Mouse (Mus musculus): ENCODE measurements at regions not wholly inside any gene's neighbourhood (a gene's known extent, or its start where the extent isn't known, plus 50 kb on each side); places are given as distances from the start of the nearest gene placed in this dataset.

GRCm38 (mm10) chr12:39729255-39729654 is 308.6 kb downstream of the Arl4a start:
- no peak for DNase-seq (ENCODE audit: low read depth, low spot score)

GRCm38 (mm10) chr12:39724172-39724571 is 313.7 kb downstream of the Arl4a start:
- no peak for DNase-seq (ENCODE audit: low read depth, low spot score)

DNA sequence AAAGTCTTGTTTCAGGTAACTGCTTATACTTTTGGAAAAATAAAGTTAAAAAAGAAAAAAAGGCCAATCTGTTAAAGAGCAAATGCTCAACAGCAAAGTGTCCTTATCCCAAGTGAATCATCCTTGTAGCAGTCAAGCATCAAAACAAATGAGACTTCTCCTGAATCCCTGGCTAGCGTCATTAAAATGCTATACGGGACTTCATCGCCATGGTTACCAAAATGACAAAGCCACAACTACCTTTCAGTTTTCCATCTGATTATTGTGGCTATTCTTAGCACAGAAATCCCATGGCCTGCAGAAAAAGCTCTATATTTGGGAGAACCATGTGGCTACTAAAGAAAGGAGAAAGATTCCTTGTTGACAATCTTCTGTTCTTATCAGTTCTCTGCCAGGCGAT is 322.7 kb downstream of the Arl4a start:
- DNase-seq (ENCODE audit: low read depth, low spot score): no peak

DNA sequence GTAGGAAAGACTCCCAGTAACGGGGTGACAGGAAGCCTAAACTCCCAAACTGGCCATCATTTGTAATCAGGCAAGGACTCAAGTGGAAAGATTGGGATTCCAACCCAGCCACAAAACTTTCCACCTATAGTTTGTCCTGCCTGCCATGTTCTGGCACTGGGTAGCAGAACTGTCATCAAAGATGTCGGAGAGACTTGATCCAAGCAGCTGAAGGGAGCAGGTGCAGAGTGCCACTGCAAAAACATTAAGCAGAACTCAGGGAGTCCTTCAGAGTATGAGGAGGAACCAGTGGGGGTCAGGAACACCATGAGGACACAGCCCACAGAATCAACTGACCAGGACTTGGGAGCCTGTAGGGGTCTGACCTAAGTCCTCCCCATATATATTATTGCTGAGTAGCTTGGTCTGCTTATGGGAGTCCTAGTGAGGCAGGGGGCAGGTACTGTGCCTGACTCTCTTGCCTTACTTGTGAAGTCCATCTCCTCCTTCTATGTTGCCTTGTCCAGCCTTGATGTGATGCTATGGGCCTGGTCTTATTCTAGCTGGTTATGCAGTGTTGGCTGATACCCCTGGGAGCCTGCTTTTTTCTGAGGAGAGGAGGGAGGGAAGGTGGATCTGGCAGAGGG is 323.5 kb downstream of the Arl4a start:
- no peak for DNase-seq (ENCODE audit: low read depth, low spot score)

GRCm38 (mm10) chr12:39711807-39712206 is 326.0 kb downstream of the Arl4a start:
- DNase-seq (ENCODE audit: low read depth, low spot score): no peak

- DNase-seq (ENCODE audit: low read depth, low spot score): no peak
Observed at GRCm38 (mm10) chr12:39709850-39710249, 328.0 kb downstream of the Arl4a start.

DNA sequence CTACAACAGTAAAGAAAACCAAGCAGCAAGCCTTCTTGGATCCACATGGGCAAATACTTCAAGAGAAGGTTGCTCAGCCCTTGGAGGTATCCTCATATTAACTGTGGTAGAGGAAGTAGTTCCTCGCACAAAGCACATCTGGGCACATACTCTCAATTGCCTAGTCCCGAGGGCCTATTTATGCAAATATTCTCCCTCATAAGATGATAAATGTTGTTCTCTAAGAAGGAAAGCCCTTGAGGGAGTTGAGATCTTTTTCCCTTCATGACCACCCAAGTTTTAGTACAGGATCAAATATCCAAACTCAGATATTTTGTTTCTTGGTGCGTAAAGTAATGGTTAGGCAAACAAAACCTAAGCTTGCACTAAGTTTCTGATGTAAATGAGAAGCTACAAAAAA is 340.6 kb downstream of the Arl4a start:
- no peak for DNase-seq (ENCODE audit: low read depth, low spot score)

DNA sequence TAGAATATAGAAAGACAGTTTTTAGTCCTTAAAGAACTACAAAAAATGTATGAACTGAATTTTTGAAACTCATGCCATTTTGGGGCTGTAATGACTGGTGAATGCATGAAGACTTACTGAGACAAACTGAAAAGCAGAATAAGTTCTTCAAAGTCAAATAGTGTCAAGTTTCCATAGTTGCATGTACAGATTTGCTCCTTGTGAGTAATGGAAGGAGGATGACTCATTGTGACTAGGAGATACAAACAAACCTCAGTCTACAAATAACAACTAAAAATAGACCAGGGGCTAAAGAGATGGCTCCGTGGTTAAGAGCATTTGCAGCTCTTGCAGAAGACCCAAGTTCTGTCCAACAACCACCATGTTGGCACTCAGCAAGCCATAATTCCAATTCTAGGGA is 342.5 kb downstream of the Arl4a start:
- DNase-seq (ENCODE audit: low read depth, low spot score): no peak

- DNase-seq (ENCODE audit: low read depth, low spot score): no peak
Observed at GRCm38 (mm10) chr12:39692043-39692442, 345.8 kb downstream of the Arl4a start.

DNA sequence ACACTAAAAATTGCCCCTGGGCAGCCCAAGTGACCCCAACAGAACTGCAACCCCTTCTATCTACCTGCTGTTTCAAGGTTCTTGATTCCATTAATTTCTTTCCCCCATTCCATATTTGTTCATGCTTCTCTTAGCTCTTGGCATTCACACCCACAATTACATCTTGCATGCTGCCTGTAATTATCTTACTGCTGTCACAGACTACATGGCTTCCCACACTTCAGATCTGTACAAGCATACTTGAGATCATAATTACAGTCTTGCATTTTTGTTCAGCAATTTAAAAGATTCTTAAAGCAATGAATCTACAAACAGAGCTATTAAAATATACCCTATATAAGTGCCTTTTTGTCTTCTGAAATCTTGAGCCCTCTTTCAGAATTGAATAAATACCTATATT is 352.4 kb downstream of the Arl4a start:
- DNase-seq (ENCODE audit: low read depth, low spot score): no peak

DNA sequence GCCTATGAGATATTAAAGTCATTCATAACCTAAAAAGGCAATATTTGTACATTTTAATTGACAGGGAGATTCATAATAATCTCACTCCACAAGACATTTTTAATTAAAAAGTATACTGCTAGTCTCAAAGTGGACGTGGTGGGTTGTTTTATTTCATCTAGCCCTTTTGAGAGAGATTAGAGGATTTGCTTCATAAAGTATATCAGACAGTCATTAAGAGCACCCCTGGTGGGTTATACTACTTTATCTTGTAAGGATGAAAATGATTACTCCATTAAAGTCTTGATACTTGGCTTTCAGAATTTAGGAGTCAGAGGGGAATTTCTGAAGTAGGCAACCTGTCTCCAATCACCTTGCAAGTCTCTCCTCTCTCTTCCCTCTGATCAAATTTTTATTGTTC is 355.7 kb downstream of the Arl4a start:
- no peak for DNase-seq (ENCODE audit: low read depth, low spot score)

GRCm38 (mm10) chr12:39675608-39676007 is 362.2 kb downstream of the Arl4a start:
- no peak for DNase-seq (ENCODE audit: low read depth, low spot score)

DNA sequence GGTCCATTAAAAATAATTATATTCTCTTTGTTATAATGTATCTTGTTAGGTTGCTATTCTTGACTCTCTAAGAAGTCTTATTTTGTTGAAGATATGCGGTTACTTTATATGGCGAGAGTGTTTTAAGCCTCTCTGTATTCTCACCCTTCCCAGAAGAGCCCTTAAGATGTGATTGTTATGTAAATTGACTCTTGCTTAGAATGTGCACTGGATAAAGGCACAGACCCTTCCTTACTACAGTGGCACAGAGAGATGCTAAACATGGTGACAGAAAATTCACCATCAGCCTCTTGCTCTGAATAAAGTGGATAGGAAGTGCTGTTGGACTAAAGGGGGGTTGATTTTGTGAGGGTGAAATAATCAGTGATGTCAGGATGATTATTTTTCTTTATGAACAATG is 370.1 kb downstream of the Arl4a start:
- no peak for DNase-seq (ENCODE audit: low read depth, low spot score)

DNA sequence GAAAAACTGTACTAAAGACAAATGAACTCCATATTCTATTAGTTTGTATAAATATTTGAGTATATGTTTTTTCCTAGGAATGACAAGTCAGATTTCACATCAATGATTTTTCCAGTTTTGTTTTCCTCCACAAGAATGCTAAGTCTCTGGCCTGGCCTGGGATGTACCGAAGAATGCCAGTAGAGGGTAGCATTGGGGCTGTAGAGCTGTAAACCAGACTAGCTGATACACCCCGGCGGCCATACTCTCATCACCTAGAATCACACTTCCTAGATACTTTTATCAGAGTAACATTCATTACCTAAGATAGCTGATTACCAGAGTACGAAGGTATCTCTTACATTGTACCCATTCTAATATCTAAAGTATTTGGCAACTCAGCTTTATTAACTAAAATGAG is 372.4 kb downstream of the Arl4a start:
- DNase-seq (ENCODE audit: low read depth, low spot score): peak; percentile 21

DNA sequence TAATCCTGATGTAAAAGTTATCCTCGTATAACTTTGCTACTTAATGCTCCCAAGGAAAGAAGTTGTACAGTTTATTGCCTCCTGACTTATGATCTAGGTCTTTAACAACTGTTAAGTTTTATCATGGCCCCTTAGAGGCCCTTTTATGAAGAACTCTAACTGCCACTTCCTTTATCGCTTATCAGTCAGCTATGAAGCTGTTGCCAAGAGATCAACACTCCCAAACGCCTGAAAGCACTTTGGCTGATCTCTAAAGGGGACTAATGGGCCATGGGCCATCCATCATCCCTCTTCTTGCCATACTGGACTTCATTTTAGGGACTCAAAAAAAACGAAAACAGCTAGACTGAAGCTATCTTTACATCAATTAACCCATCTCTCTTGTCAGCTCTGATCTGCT is 377.4 kb downstream of the Arl4a start:
- DNase-seq (ENCODE audit: low read depth, low spot score): no peak

DNA sequence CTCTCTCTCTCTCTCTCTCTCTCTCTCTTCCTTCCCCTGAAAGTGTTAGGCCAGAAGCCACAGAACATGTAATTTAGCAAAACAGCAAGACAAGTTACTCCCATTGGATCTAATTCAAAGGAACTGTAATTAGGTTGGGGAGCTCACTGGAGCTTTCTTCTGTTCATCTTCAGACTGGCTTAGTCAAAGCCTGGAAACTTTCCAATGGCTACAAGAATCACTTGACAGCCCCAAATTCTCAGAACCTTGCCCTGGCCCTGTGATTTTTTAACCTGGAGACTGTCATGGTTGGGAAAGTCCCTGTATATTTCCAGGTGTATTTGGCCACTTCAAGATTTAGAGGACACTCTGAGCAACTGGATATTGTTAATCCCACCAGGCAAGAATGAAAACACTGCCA is 381.2 kb downstream of the Arl4a start:
- no peak for DNase-seq (ENCODE audit: low read depth, low spot score)

DNA sequence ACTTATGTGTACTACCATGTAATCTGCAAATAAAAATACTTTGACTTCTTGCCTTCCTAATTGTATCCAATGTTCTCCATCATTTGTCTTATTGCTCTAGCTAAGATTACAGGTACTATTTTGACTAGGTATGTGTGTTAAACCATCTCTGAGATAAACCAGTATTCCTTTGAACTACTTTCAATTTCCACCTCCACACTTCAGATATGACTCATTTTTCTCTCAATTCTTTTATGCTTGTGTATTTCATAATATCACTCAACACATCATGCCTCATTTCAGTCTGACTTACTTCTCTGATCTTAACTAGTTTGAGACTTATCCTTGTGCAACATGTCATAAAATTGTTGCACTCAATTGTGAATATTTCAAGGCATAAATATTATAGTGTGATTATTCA is 388.9 kb downstream of the Arl4a start:
- no peak for DNase-seq (ENCODE audit: low read depth, low spot score)

DNA sequence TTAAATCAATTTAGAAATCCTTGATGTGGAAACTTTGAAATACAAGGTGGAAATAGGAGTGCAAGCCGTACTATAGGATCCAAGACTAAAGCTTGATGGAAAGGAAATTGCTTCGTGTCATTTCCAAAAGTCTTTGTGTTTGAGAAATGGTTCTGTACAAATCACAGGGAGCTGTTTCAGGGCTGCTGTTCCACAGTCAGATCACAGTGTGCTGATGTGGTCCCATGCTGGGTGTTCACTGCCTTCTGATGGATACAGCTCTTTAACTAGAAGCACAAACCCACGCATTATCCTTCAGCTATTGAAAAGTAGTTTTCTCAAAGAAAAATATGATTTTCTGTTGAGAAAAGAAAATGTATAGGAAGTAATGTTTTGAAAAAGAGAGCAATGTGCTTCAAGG is 391.3 kb downstream of the Arl4a start:
- no peak for DNase-seq (ENCODE audit: low read depth, low spot score)

DNA sequence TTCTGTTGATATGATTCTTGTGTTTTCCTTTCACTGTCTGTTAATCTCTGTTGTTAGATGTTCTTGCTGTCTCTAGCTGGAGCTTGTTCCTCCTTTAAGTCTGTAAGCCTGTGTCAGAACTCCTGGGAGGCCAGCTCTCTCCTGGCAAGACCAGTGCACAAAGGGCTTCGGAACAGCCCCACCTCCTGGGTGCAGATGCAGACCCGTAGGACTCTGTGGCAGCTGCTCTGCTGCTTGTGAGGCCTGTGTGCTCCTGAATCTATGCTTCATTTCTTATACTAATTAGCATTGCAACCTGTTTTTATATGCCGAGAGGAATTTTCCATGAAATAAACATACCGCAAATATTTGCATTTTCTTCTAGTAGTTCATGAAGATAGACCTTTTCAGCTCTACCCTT is 392.2 kb downstream of the Arl4a start:
- DNase-seq (ENCODE audit: low read depth, low spot score): no peak

DNA sequence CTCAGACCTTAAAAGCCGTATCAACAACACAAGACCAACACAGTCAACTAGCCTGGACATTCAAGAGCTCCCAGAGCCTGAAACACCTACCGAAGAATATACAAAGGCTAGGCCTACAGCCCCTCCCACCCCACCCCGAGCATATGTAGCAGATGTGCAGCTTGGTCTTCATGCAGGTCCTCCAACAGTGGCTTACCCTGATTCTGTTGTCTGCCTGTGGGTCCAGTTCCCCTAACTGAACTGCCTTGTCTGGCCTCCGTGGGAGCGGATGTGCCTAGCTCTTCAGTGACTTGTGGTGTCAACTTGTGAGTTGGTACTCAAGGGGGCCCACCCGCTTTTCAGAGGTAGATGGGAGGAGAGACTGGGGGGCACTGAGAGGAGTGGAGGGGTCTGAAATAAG is 398.6 kb downstream of the Arl4a start:
- DNase-seq (ENCODE audit: low read depth, low spot score): no peak

DNA sequence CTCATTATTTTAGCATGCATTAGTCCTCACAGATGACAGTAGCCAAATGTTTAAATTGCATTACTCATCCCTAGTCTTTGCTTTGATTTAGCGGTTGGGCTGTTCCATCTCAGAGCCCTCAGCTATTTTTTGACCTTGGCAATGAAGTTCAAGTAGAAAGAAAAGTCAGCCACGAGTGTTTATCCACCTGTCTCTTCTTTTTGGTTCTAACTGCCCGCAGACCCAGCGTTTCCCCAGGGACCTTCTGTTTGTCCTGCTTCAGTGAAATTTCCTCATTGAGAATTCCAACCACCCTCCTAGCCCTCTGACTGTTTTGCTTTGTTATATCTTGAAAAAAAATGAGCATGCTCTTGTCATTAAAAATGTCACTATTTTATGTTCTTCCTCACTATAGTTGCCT is 403.5 kb downstream of the Arl4a start:
- no peak for DNase-seq (ENCODE audit: low read depth, low spot score)

- DNase-seq (ENCODE audit: low read depth, low spot score): no peak
Observed at GRCm38 (mm10) chr12:39621266-39621665, 416.6 kb downstream of the Arl4a start.

DNA sequence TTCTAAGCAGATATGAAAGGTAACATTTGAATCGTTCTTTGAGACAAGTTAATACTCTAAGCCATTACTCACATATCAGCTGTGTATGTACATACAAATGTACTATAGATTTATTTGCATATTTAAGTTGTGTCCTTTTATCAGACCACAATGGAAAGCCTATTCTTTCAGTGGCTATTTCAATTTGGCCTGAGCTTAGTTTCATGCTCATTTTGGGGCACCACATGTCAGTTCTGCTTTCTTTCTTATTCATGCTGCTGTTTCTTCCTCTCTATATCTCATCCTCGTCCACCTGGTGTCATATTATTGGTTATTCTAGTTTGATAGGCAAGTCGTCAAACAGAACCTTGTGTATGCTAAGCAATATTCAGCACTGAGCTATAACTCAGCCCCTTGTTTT is 432.5 kb downstream of the Arl4a start:
- DNase-seq (ENCODE audit: low read depth, low spot score): no peak

- DNase-seq (ENCODE audit: low read depth, low spot score): no peak
Observed at GRCm38 (mm10) chr12:39604723-39605122, 433.1 kb downstream of the Arl4a start.

Data from skeletal muscle tissue, adult 2 months (tissue).